Mouse (Mus musculus) MEL (cell line): ENCODE data around the gene Schip1. TPM values are rescaled to one million over a fixed set of nuclear protein-coding genes. Genes with fewer than 3 reads are reported as not detected.

ENCODE experiments used
- DNase-seq: peaks from one replicate; pipeline ENCODE4 v3.0.0; 2011; ENCODE audit warnings: low read depth, low spot score
- H3K27ac ChIP-seq: 2 replicates; pipeline ENCODE4 v1.5.1; 2012; ENCODE audit warnings: low read depth, mild to moderate bottlenecking, control low read depth, low read length, moderate library complexity; ENCODE audit not compliant: control insufficient read depth
- H3K27me3 ChIP-seq, 2 experiments: fragments of 150-350 bp in 1 of 2; sonication (generic) in 1 of 2; 2 replicates each; pipeline ENCODE4 v1.6.1; 2012; ENCODE audit warnings: low read length in 2 of 2, mild to moderate bottlenecking in 2 of 2, improper control_type of control experiment in 1 of 2, moderate library complexity in 1 of 2; ENCODE audit not compliant: insufficient read depth in 2 of 2, control insufficient read depth in 1 of 2
- H3K36me3 ChIP-seq, 2 experiments: 2 replicates each; pipeline ENCODE4 v1.6.1; 2012 to 2014; ENCODE audit warnings: low read length in 2 of 2, improper control_type of control experiment in 1 of 2, inconsistent platforms in 1 of 2, mild to moderate bottlenecking in 1 of 2; ENCODE audit not compliant: insufficient read depth in 2 of 2, control insufficient read depth in 1 of 2
- H3K4me1 ChIP-seq, 2 experiments: fragments of 150-350 bp in 1 of 2; sonication (generic) in 1 of 2; 2 replicates each; pipeline ENCODE4 v1.6.1; 2012; ENCODE audit warnings: low read length in 2 of 2, improper control_type of control experiment in 1 of 2, mild to moderate bottlenecking in 1 of 2; ENCODE audit not compliant: insufficient read depth in 2 of 2, control insufficient read depth in 1 of 2
- H3K4me3 ChIP-seq, 2 experiments: fragments of 150-350 bp in 1 of 2; sonication (generic) in 1 of 2; 2 replicates each; pipeline ENCODE4 v1.5.1; 2012; ENCODE audit warnings: low read depth in 2 of 2, low read length in 2 of 2, mild to moderate bottlenecking in 2 of 2, moderate library complexity in 2 of 2, control low read depth in 1 of 2, improper control_type of control experiment in 1 of 2; ENCODE audit not compliant: control insufficient read depth in 1 of 2, insufficient read depth in 1 of 2
- H3K79me2 ChIP-seq: 2 replicates; pipeline ENCODE4 v1.6.1; 2012; ENCODE audit warnings: mild to moderate bottlenecking, low read length, moderate library complexity; ENCODE audit not compliant: control insufficient read depth, poor library complexity, insufficient read depth
- H3K9ac ChIP-seq: 2 replicates; pipeline ENCODE4 v1.6.1; 2012; ENCODE audit warnings: low read depth, mild to moderate bottlenecking, control low read depth, low read length, moderate library complexity; ENCODE audit not compliant: control insufficient read depth, poor library complexity, severe bottlenecking
- H3K9me3 ChIP-seq: fragments of 150-350 bp; sonication (generic); replicated peaks from 2 replicates; pipeline ENCODE4 v1.6.1; 2012; ENCODE audit warnings: mild to moderate bottlenecking, low read length, improper control_type of control experiment, moderate library complexity; ENCODE audit not compliant: insufficient read depth
- CTCF ChIP-seq, 3 experiments: IDR thresholded peaks in 2 of 3; conservative IDR thresholded peaks in 1 of 3; 2 replicates each; pipeline ENCODE4 v1.5.1; 2011 to 2012; ENCODE audit warnings: low read length in 3 of 3, low read depth in 2 of 3, mild to moderate bottlenecking in 2 of 3, improper control_type of control experiment in 1 of 3, inconsistent platforms in 1 of 3, mixed read lengths in 1 of 3, moderate library complexity in 1 of 3; ENCODE audit not compliant: control insufficient read depth in 1 of 3, insufficient read depth in 1 of 3, poor library complexity in 1 of 3, severe bottlenecking in 1 of 3
- E2F4 ChIP-seq: IDR thresholded peaks from 2 replicates; pipeline ENCODE4 v1.6.1; 2011; ENCODE audit warnings: low read depth, low read length, improper control_type of control experiment, borderline replicate concordance
- ELF1 ChIP-seq: IDR thresholded peaks from 2 replicates; pipeline ENCODE4 v1.6.1; 2014; ENCODE audit warnings: low read depth, mild to moderate bottlenecking, inconsistent platforms, low read length, improper control_type of control experiment, moderate library complexity
- ETS1 ChIP-seq: IDR thresholded peaks from 2 replicates; pipeline ENCODE4 v1.6.1; 2012; ENCODE audit warnings: low read depth, mild to moderate bottlenecking, inconsistent platforms, low read length, improper control_type of control experiment, moderate library complexity
- GATA1 ChIP-seq: IDR thresholded peaks from 2 replicates; pipeline ENCODE4 v1.6.1; 2011; ENCODE audit warnings: low read depth, low read length, improper control_type of control experiment
- JUND ChIP-seq: IDR thresholded peaks from 2 replicates; pipeline ENCODE4 v1.6.1; 2011; ENCODE audit warnings: low read depth, mild to moderate bottlenecking, improper control_type of control experiment, low read length
- KAT2A ChIP-seq: conservative IDR thresholded peaks from 2 replicates; pipeline ENCODE4 v1.6.1; 2012; ENCODE audit warnings: low read depth, low read length, improper control_type of control experiment, inconsistent platforms
- MAX ChIP-seq: IDR thresholded peaks from 2 replicates; pipeline ENCODE4 v1.6.1; 2011; ENCODE audit warnings: low read length, improper control_type of control experiment
- MAZ ChIP-seq: IDR thresholded peaks from 2 replicates; pipeline ENCODE4 v1.6.1; 2012; ENCODE audit warnings: low read depth, mild to moderate bottlenecking, inconsistent platforms, low read length, improper control_type of control experiment
- MEF2A ChIP-seq: IDR thresholded peaks from 2 replicates; pipeline ENCODE4 v1.6.1; 2014; ENCODE audit warnings: low read depth, mild to moderate bottlenecking, inconsistent platforms, low read length, improper control_type of control experiment; ENCODE audit not compliant: poor library complexity, insufficient replicate concordance, severe bottlenecking; ENCODE audit errors: extremely low read depth
- MYC ChIP-seq: IDR thresholded peaks from 2 replicates; pipeline ENCODE4 v1.6.1; 2011; ENCODE audit warnings: low read depth, mild to moderate bottlenecking, low read length, improper control_type of control experiment, moderate library complexity
- NRF1 ChIP-seq: IDR thresholded peaks from 2 replicates; pipeline ENCODE4 v1.6.1; 2014; ENCODE audit warnings: low read depth, mild to moderate bottlenecking, inconsistent platforms, low read length, improper control_type of control experiment, moderate library complexity; ENCODE audit not compliant: poor library complexity, insufficient read depth, severe bottlenecking
- POLR2A ChIP-seq, 2 experiments: IDR thresholded peaks; 2 replicates each; pipeline ENCODE4 v1.6.1; 2011 to 2012; ENCODE audit warnings: low read length in 2 of 2, mild to moderate bottlenecking in 2 of 2, control low read depth in 1 of 2, improper control_type of control experiment in 1 of 2, low read depth in 1 of 2, moderate library complexity in 1 of 2; ENCODE audit not compliant: control insufficient read depth in 1 of 2, insufficient read depth in 1 of 2, poor library complexity in 1 of 2
- POLR2AphosphoS2 ChIP-seq: IDR thresholded peaks from 2 replicates; pipeline ENCODE4 v1.6.1; 2011; ENCODE audit warnings: low read length, improper control_type of control experiment
- POLR2AphosphoS5 ChIP-seq: IDR thresholded peaks from 2 replicates; pipeline ENCODE4 v1.6.1; 2012; ENCODE audit warnings: low read depth, borderline replicate concordance, mild to moderate bottlenecking, inconsistent platforms, low read length, moderate library complexity, mixed read lengths
- RAD21 ChIP-seq: IDR thresholded peaks from 2 replicates; pipeline ENCODE4 v1.6.1; 2011; ENCODE audit warnings: mild to moderate bottlenecking, low read depth, low read length, improper control_type of control experiment
- SMC3 ChIP-seq: IDR thresholded peaks from 2 replicates; pipeline ENCODE4 v1.6.1; 2011; ENCODE audit warnings: low read depth, low read length, improper control_type of control experiment
- USF1 ChIP-seq: IDR thresholded peaks from 2 replicates; pipeline ENCODE4 v1.6.1; 2014; ENCODE audit warnings: low read depth, mild to moderate bottlenecking, inconsistent platforms, low read length, improper control_type of control experiment, moderate library complexity
- ZKSCAN1 ChIP-seq: IDR thresholded peaks from 2 replicates; pipeline ENCODE4 v1.6.1; 2012; ENCODE audit warnings: low read depth, mild to moderate bottlenecking, inconsistent platforms, low read length, improper control_type of control experiment, moderate library complexity
- ZMIZ1 ChIP-seq: IDR thresholded peaks from 2 replicates; pipeline ENCODE4 v1.6.1; 2012; ENCODE audit warnings: low read depth, mild to moderate bottlenecking, inconsistent platforms, low read length, improper control_type of control experiment, moderate library complexity
- ZNF384 ChIP-seq: IDR thresholded peaks from 2 replicates; pipeline ENCODE4 v1.6.1; 2012; ENCODE audit warnings: low read depth, mild to moderate bottlenecking, inconsistent platforms, low read length, improper control_type of control experiment
- polyA plus RNA-seq, 2 experiments: library from polyadenylated mRNA; stranded (reverse) in 1 of 2; unstranded in 1 of 2; fragments of >175 nt in 1 of 2; fragments of >200 nt in 1 of 2; gene quantifications; 2 replicates each; pipeline versions ENCODE4 v1.2.1 to v1.2.4; 2012; ENCODE audit warnings: low replicate concordance in 2 of 2, low read depth in 1 of 2; ENCODE audit not compliant: insufficient read length in 2 of 2, insufficient read depth in 1 of 2, missing spikeins in 1 of 2
- total RNA-seq: library from RNA; depleted of rRNA; stranded (reverse); fragments of 300-350 nt; gene quantifications from 2 replicates; pipeline ENCODE4 v1.2.3, GENCODE M21; 2012

Schip1 gene
- total and polyA plus RNA-seq, 3 experiments: 10.1 to 12.4 TPM; not detected in 1

DNA sequence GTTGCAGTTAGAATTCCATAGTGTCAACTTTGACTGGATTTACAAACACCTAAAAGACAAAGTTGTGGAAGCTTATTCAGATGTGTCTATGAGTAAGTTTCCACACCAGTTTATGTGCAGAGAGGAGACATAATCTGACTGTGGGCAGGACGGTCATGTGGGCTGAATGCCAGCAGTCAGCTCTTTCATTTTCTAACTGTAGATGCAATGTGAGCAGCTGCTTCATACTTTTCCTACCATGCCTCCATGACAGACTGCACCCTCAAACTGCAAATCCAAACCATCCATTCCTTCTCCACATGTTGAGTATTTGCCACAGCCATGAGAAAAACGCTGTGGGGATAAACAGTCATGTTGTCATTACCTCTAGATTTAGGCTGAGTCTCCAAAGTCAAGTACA, 356.3 kb downstream of the Schip1 start:
- Histone ChIP-seq H3K9ac (no peak overlapping the region), H3K27ac (no peak overlapping the region), H3K4me3 (no peak overlapping the region)
- TF ChIP-seq GATA1 (no peak), RAD21 (no peak), ELF1 (no peak), NRF1 (no peak), SMC3 (no peak), ZKSCAN1 (no peak), MYC (no peak)
- TF ChIP-seq, all 39 proteins: peak for 0
- no peaks in the 10 kb centered on the region for H3K4me1 ChIP-seq
- no peaks in the 10 kb centered on the region for H3K27me3 ChIP-seq
- no peaks in the 10 kb centered on the region for H3K9me3 ChIP-seq
- H3K79me2 ChIP-seq: no peaks in the 10 kb centered on the region
- no peaks in the 10 kb centered on the region for H3K36me3 ChIP-seq
- no peak for DNase-seq

DNA sequence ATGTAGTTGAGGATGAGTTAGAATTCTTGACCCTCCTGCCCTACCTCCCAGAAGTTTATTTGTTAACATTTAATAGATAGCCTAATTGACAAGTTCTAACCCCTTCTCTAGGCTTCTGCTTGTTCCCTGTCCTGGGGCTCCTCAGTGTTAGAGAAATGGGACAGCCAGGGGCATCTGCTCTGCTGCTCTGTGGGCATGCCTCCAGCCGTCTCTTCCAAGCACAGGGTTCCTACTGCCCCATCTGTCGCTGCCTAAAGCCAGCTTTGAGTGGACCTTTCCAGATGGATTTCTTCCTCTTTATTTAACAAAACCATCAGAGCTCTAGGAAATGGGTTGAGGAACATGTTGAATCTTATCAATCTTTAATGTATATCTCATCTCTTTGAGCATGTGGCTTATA, 357.2 kb downstream of the Schip1 start:
- no peak for TF ChIP-seq MAZ
- TF ChIP-seq KAT2A: no peak
- no peak for TF ChIP-seq POLR2AphosphoS2
- no peak for TF ChIP-seq POLR2AphosphoS5
- TF ChIP-seq ZMIZ1: no peak
- no peak for TF ChIP-seq USF1
- TF ChIP-seq POLR2A (IDR thresholded peaks at IDR 0.05; ENCODE audit: control insufficient read depth in 1 of 2, insufficient read depth in 1 of 2, low read depth in 1 of 2, low read length in 2 of 2, poor library complexity in 1 of 2): no peak
- TF ChIP-seq ETS1: no peak
- TF ChIP-seq CTCF (IDR thresholded peaks at IDR 0.05 in 2 of 3, conservative IDR thresholded peaks at IDR 0.05 in 1 of 3; ENCODE audit: control insufficient read depth in 1 of 3, insufficient read depth in 1 of 3, low read depth in 2 of 3, low read length in 3 of 3, poor library complexity in 1 of 3, severe bottlenecking in 1 of 3): no peak
- TF ChIP-seq JUND: no peak
- TF ChIP-seq ZNF384: no peak
- no peak for TF ChIP-seq E2F4
- no peak for TF ChIP-seq MEF2A
- TF ChIP-seq SMC3: no peak
- no peak for TF ChIP-seq MAX
- no peaks in the 10 kb centered on the region for H3K79me2 ChIP-seq
- H3K9ac ChIP-seq: no peak overlapping the region
- H3K9me3 ChIP-seq: no peaks in the 10 kb centered on the region
- H3K4me1 ChIP-seq: no peaks in the 10 kb centered on the region
- H3K36me3 ChIP-seq: no peaks in the 10 kb centered on the region
- no peak overlapping the region for H3K27ac ChIP-seq
- no peaks in the 10 kb centered on the region for H3K27me3 ChIP-seq
- H3K4me3 ChIP-seq: no peak overlapping the region
- DNase-seq: no peak
